Mouse (Mus musculus) cerebellum, postnatal 10 days (tissue): ENCODE results near the gene Cenpx.
A peak's percentile ranks its signal among the peaks of the same experiment; 100 is the strongest.

Source experiments
- DNase-seq, 2 experiments: peaks; one replicate each; pipeline ENCODE4 v3.0.0; 2021; ENCODE audit warnings: mixed read lengths in 2 of 2

Gene Cenpx

DNA sequence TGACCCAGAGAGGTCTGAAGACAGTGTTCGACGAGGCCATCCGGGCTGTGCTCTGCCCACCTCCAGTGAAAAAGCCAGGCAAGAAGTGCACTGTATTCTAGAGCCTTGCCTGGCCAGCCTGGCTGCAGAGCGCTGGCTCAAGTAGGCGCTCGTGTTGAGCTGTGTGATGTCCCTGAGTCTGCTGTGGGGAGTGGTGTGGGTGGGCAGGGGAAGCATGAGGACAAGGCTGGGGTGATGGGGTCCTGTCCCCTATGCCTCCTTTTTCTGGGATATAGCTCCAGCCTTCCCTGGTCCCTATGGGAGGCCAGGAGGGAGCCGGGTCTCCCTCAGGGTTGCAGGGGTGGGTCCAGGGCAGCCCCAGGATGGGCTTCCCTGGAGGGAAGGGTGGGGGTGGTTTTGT, 10.0 kb upstream of the Cenpx start:
- no peak for DNase-seq

DNA sequence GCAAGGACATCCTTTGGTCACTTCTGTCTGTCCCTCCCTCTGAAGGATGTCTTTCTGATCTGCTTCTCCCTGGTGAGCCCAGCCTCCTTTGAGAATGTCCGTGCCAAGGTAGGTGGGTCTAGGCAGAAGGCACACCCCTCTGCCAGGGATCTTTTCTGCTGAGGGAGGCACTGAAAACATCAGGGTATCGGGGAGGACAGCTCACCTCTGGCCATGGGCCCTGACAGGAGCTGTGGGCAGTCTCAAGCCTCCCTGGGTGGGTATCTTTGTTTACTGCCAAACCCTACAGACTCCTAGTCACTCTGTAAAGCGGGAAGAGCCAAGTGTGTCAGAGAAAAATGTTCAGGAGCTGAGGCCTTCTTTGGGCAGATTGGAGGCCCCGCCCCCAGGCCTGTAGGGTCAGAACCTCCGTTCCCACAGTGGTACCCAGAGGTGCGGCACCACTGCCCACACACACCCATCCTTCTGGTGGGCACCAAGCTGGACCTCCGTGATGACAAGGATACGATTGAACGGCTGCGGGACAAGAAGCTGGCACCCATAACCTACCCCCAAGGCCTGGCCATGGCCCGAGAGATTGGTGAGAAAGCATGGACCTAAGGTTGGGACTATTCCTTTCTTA, 9.3 kb upstream of the Cenpx start:
- DNase-seq, result peak in 1 of 2 experiments; percentile 10

DNA sequence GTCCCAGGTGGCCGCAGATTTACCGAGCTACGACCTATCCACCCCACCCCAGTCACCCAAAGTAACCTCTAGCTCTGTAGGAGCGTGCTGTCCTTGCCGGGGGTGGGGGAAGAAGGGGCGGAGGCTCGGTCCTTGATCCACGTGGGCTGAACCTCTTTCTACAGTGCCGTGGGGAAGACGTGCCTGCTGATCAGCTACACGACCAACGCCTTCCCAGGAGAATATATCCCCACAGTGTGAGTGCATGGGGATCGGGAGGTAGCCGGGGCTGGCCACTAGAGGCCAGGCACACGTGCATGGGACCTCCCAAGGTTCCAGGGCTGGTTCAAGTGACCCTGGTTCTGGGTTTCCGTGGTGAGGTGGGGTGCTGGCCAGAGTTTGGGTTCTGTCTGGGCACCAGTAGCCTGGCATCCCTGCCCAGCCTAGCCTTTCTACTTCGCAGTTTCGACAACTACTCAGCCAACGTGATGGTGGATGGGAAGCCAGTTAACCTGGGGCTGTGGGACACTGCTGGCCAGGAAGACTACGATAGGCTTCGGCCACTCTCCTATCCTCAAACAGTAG, 8.6 kb upstream of the Cenpx start:
- no peak for DNase-seq

DNA sequence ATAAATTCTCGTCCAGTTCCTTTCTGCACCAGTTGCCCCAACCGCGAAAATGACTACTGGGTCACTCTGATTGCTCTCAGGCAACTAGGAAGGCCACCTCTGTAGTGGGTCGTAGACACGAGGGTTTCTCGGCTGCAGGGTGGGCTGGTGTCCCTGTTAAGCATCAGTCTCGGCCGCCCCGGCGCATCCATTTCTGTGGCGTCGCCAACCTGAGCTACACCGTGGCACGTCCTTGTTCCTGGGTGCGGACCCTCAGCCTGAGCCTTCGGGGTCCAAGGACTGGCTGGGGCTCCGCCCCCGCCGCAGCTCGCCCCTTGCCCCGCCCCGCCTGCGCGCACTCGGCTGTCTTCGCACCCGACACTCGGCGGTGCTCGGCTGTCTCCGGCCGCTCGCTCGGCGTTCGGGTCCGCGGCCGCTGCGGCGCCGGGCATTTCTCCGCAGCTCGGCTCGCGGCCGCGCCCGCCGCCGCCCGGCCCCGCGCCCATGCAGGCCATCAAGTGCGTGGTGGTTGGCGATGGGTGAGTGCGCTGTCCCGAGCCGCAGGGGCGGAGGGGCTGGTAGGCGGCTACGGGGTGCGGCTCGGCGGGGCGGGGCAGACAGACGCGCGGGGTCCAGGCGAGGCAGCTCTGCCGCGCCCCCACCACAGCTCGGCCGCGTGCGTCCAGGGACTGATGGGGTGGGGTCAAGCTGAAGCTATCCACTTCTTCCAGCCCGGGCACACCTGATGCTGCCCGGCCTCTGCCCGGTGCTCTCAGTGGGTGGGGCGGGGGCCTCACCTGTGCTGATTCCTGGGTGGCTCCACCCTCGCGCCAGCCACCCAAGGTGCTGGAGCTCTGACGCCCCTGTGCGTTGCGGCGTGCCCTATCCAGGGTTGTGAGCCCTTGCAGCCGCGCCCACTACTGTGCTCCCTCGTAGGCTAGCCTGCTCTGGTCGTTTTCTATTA, 7.9 kb upstream of the Cenpx start, which contains the start of gene Rac3:
Rac3 (plus strand) TSS at position 347 of the 943 bp plus-strand sequence.
- peak; percentile 90 to 93 for DNase-seq

DNA sequence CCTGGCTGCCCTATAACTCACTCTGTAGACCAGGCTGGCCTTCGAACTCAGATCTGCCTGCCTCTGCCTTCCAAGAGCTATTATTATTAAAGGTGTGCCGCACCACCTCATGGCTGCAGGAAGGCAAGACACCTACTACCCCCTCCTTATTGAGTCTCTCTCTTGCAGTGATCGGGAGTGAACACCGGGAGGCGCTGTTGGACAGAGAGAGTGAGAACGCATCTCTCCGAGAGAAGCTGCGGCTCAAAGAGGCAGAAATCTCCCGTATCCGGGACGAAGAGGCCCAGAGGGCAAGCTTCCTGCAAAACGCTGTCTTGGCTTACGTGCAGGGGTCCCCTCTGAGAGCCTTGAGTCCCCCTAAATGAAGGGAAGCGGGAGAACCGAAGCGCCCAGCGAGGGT, 6.9 kb upstream of the Cenpx start:
- DNase-seq, result peak; percentile 96 to 98

DNA sequence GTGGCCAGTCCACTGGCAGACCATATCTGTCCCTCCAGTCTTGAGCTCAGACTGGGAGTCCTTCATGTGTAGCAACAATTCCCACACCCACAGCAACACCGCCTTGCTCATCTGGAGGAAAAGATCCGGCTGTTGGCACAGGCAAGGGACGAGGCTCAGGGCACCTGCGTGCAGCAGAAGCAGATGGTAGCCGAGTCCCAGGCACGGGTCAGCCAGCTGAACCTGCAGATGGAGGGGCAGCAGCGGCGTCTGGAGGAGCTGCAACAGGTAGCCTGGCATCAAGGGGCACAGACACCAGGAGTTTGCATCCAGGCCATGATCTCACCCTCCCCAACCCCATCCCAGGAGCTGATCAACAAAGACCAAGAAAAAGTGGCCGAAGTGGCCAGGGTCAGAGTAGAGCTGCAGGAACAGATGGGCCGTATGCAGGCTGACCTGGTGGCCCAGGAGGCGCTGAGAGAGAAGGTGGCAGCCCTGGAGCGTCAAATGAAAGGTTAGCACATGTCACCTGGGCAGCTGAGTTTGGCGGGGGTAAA, 6.4 kb upstream of the Cenpx start:
- peak; percentile 40 to 45 for DNase-seq

DNA sequence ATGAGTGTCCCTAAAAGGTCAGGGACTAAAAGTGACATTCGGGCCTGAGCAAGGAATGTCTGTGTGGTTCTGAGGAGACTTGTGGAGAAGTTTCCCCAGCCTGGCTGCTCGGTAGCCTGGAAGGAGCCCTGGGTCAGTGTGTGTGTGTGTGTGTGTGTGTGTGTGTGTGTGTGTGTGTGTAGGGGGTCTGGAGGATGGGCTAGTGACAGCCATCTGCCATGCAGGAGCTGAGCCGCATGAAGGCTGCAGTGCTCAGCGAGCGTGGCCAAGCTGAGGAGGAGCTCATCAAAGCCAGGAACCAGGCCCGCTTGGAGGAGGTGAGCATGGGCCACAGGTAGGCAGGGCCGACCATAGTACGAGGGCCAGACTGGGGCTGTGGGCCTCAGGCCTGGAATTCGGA, 5.7 kb upstream of the Cenpx start:
- DNase-seq, result peak; percentile 46 to 59

DNA sequence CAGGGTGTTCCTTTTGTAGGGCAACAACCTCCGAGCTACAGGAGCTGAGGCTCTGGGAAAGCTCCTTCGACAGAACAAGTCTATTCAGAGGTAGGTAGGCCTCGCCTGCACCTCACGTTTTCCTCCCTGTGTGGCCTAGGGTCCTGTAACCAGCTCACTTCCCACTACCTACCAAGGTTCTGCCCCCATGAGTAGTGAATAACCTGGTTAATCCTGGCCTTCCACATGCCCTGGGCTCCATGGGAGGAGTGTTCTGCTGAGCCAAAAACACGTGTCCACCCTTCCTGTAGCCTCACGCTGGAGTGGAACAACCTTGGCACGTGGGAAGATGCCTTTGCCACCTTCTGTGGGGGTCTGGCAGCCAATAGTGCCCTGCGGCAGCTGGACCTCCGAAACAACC, 1.6 kb upstream of the Cenpx start:
- no peak for DNase-seq

DNA sequence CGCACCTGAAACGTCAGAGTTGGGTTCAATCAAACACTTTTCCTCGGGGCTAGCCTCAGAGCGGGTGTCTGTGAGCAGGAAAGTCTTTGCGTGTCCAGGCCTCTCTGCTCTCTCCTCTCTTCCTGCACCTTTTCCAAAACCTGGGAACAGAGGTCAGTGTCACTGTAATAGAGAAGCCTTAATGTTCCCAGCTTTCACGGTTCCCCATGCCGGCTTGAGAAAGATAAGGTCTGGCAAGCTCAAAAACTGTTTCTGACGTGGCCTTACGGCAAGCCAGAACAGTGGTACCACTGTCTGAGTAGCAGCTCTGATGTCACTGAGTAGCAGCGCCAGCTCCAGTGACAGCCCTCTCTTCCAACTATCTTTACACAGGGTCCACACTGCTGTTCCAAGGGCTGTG, 1.0 kb upstream of the Cenpx start:
- no peak for DNase-seq

DNA sequence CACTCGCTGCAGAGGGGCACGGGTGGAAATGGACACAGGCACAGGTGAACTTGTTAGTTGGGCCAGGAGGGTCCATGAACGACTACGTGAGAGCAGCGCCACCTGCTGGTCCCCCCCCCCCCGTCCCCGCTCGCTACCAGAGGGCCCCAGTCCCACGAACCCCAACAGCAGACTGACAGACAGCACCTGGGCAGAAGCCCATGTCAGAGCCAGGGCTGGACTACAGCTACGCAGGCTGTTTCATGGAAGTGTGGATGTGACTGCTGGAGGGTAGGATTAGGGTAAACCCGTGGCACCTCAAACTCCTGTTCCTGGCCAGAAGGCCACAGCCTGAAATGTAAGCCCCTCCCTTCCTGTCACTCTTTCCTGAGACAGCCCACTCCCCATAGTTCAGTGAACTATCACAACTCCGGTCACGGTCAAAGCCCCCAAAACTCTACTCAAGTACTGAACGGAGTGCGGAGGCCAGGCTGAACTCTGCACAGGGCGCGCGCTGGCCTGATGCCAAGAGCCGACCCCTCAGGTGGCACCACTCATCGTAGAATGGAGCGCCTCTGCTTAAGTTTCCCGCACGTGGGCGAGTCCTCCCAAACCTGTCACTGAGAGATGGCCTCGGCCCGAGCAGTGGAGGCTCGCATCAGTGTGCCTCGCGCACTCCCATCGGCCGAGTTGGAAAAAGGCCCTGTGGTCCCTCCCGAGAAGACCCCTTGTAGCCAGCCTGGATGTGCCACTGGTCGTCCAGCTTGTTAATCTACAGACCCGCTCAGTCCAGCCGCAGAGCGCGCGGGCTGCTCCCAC, 568 bp downstream of the Cenpx start:
- peak; percentile 72 to 78 for DNase-seq

DNA sequence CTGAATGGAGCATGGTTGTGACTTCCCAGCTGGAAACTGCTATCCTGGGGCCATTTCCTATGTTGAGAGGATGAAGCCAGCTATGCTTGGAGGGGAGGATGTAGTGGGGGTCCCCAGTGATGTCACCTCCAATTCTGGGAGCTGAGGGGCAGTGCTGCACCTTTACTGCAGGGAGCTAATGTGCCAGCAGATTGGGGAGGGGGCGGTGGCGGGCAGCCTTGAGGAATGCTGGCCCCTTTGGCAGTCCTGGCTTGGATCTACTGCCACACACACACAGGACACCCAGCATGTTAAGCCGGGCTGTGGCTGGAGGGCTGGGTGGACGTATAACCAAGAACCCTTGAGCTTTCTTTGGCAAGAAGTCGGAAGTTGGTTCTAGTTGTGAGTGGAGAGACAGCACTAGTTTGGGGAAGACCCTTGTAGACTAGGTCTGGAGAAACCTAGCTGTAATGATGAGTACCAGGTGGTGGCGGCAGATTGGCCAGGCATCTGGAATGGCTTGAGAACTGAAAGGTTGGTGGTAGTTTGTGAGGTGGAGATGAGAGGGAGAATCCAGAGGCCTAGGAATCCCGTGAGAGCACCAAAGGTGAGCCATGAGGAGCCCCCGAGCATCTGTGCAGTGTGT, 1.4 kb downstream of the Cenpx start:
- DNase-seq, result no peak

DNA sequence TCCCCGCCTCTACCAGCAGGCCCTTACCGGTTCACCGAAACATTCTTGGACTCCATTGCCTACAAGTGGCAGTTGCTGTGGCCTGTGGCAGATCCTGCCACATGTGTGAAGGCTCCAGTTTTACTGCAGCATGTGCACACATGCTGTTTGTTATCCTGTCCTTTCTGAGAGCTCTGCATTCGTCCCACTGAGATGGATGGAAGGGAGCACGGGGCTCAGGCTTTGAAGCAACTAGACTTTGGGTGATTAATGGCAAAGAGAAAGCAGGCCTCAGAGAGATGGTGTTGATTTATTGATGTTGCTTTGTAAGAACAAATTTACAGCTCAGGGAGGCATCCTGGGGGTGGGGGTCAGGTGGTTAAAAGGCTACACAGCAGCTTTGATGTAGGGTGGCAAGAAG, 2.9 kb downstream of the Cenpx start:
- no peak for DNase-seq

DNA sequence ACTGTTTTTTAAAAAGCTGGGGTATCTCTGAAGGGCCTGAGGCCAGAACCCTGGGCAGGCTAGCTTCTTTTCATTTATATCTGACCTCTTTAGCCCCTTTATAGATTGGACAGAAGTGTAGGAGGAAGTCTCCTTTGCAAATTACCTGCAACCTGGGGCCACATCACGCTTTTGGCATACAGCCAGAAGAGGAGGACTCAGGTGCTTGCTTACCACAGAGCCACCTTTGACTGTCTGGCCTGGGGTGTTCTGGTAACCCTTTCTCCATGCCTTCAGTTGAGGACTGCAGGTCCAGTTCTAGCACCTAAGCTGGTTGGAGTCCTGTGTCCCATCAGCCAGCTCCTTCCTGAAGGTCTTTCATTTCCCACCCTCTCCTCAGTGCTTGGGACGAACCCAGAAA, 4.0 kb downstream of the Cenpx start:
- no peak for DNase-seq

DNA sequence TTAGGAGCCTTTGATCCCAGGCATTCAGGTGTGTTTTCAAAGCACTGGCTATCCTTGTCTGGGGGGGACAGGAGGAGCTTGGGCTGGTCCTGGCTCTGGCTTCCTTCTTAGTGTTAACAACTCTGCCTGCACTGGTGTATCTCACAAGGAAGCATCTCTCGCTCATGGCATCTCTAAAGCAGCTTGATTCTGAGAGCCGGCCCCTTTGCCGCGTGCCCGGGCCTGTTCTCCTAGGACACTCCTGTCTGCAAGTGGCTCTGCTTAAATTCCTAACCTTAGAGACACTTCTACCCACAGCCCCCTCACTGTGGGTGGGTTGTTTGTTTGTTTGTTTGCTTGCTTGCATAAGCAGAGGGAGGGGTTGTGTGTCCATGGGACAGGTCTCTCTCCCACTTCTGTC, 5.6 kb downstream of the Cenpx start:
- DNase-seq, result no peak

DNA sequence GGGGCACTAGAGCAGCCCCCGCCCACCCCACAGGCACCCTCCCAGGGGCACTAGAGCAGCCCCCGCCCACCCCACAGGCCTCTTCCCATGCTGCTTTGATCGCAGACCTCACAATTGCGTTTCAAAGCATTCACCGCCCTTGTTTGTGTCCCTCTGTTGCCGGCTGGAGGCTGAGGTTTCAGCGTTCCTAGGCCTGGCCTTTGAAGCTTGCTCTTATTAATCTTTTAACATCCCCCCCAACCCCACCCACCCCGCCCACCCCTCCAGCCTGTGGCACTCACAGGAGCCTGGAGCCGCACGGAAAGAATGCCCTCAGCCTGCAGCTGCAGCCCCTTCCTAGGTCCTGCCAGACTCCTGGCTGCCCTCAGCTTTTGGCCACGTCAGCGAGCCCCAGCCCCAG, 6.3 kb downstream of the Cenpx start:
- DNase-seq, result no peak

DNA sequence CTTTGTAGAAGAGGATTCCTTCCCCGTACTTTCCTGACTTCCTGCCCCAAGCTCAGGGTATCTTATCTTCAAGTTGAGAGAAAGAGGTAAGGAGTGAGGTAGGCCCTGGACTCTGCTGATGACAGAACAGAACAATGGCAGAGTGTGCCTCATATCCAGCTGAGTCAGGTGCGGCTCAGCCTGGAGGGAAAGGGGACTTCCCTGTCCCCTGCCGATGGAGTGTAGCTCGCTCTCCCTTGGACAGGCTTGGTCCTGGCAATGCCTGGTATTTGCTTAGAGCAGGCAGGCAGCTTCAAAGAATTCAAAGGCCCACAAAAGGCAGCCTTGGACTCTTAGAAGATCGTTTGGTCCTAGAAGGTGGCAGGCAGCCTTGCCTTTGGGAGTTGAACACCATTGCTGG, 7.4 kb downstream of the Cenpx start:
- DNase-seq, result no peak

DNA sequence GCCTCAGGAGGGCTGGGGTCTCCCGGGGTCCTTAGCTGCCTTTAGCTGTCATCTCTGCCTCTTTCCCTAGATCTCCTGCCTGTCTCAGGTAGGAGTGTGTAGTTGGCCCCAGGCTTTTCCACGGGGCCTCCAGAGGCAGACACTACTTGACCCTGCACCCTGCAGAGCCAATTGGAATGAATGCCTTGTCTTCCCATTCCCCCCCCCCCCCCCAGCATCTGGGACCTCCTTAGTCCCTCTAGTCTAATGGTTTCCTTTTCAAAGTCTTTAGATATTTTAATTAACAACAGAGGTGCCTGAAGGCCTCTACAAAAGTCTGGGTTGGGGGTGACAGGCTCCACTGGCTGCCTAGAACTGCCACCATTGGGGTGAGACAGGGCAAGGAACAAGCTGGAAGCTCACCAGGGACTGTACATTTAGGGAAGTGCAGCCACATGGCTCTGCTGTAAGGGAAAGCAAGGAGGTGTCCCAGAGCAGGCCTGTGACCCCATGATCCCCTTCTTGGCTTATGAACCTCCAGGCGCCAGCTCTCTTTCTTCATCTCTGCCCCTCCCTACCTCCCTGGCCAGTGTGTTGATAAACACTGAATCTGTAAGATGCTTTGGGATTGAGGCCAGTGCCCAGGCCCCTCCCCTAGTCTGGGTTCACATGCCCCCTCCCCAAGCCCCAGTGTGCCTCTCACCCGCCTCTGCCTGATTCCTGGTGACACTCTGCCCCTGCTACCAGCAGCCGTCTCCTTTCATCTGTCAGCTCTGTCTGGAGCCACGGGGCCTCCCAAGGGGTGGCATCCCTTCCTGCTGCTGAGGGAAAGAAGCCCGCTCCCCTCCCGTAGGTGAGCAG, 8.8 kb downstream of the Cenpx start:
- no peak for DNase-seq

DNA sequence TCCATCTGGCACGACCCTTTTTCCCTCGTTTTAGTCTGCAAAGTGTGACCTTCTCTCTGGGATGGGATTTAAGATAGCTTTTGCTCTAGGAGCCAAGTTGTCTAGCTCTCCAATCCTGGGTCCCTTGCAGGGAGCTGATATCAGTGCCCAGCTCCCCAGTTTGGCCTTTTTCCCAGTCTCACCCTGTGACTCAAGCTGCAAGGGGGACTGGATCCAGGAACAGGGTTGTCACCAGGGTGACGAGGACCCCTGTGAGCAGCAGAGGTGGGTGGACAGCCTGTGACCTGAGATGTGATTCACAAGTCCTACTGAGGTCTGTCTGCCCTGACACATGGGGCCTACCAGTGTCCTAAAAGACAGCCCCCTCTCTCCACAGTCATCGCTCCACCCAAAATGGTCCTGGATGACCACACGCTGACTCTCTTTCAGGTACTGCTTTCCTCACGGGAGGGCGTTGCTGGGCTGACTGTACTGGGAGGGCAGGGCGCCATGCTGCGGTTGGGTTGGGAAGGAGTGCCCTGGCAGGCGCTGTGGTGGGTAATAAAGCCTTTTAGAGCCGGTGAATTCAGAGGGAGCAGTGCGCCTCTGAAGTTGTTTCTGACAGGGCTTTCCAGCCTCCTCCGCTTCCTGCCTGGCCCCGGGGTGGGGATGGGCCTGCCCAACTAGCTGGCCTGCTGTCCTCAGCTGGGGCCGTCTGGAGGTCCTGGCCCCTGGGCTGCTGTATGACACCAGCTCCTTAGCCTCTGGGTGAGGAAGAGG, 9.7 kb downstream of the Cenpx start:
- peak in 1 of 2 experiments; percentile 43 for DNase-seq

DNA sequence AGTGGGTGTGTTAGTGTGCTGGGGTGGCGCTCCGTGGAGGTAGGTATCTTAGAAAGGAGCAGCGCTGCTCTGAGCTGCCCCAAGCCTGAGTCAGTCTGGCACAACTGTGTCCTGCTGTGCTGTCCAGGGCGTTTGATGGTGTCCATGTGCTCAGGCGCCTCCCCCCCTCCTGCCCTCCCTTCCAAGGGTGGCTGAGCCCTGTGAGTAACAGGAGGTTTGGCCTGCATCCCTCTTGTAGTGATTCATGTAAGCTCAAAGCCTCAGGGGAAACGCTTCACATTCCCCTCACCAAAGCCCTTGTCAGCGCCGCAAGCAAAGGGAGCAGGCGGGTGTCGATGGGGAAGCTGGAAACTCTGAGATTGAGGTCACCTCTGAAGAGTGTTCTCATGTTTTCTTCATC, 15.8 kb downstream of the Cenpx start:
- DNase-seq, result no peak

DNA sequence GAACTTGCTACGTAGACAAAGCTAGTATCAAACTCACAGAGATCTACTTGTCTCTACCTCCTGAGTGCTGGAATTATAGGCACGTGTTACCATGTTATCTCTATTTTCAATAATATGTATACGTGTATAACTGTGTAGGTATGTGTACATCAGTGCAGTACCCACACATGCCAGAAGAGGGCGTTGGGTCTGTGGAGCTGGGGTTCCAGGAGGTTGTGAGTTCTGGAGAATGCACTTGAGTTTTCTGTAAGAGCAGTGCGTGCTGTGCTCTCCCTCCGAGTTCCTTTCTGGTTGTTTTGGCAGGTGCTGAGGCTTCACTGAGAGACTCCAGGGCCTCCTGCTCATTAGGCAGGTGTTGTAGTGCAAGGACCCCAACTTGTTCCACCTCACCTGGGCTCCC, 17.0 kb downstream of the Cenpx start:
- DNase-seq, result no peak

DNA sequence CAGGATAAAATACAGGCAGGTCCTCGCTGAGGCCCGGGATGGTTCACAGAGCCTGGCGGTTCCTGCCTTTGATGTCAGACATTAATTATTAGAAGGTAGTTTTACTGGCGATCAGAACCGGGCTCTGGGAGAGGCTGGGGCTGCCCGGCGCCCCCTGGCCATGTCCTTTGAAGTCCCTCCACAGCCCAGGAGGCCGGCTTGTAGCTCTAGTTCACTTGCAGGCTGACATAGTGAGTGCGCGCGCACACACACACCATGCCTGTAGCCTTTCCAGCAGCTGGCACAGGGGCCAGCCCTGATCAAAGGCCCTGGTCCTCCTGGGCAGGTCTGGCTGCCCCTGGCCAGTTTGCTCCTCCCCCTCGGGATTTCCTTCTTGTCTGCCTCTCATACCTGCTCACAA, 17.9 kb downstream of the Cenpx start:
- no peak for DNase-seq
